Mouse (Mus musculus) G1E (cell line): ENCODE measurements at regions not wholly inside any gene's neighbourhood (a gene's known extent, or its start where the extent isn't known, plus 50 kb on each side); places are given as distances from the start of the nearest gene placed in this dataset.

Experiments
- CTCF ChIP-seq: IDR thresholded peaks from 2 replicates; pipeline ENCODE4 v1.5.1; 2012; ENCODE audit warnings: low read depth, low read length, inconsistent platforms, mixed read lengths
- GATA1 ChIP-seq: IDR thresholded peaks from 2 replicates; pipeline ENCODE4 v1.6.1; 2012; ENCODE audit warnings: borderline replicate concordance, low read length, inconsistent platforms, mixed read lengths
- POLR2AphosphoS5 ChIP-seq: IDR thresholded peaks from 2 replicates; pipeline ENCODE4 v1.6.1; 2012; ENCODE audit warnings: low read depth, low read length, inconsistent platforms; ENCODE audit not compliant: insufficient replicate concordance
- TAL1 ChIP-seq: conservative IDR thresholded peaks from 2 replicates; pipeline ENCODE4 v1.6.1; 2012; ENCODE audit warnings: low read depth, low read length, inconsistent platforms, mixed read lengths

GRCm38 (mm10) chr14:47818641-47819040, 170.4 kb downstream of the Ktn1 start:
- TF ChIP-seq CTCF (no peak), POLR2AphosphoS5 (no peak), GATA1 (no peak), TAL1 (no peak)
